Mouse (Mus musculus): ENCODE measurements around the gene Sppl3. TPM values are rescaled to one million over a fixed set of nuclear protein-coding genes. Genes with fewer than 3 reads are reported as not detected.

Gene Sppl3
- total and polyA plus RNA-seq, 2 experiments from 2014 or later = 30.1 to 147 TPM

GRCm38 (mm10) chr5:115049692-115050091 lies 38.8 kb downstream of the Sppl3 start:
- Histone ChIP-seq H3K4me3 (ENCODE audit: low read length) (no peak overlapping the region), H3K9ac (replicated peaks; ENCODE audit: low read length) (no peak overlapping the region), H3K4me1 (ENCODE audit: insufficient read depth, low read length) (no peaks in the 10 kb centered on the region), H3K36me3 (ENCODE audit: insufficient read depth, low read length) (no peaks in the 10 kb centered on the region), H3K27me3 (ENCODE audit: insufficient read depth, low read length) (no peaks in the 10 kb centered on the region), H3K27ac (no peak overlapping the region), H3K4me2 (ENCODE audit: low read depth, low read length) (no peak overlapping the region), H3K9me3 (ENCODE audit: low read length) (no peaks in the 10 kb centered on the region)
- DNase-seq (ENCODE audit: low spot score) (no peak), ATAC-seq (no peak)
- WGBS = 89% methylated on average over 6 of the region's 6 CpGs
- no peak for TF ChIP-seq CTCF (IDR thresholded peaks at IDR 0.05; ENCODE audit: low read depth)

GRCm38 (mm10) chr5:115050776-115051175 lies 39.8 kb downstream of the Sppl3 start:
- Histone ChIP-seq H3K27me3 (ENCODE audit: insufficient read depth, low read length) (no peaks in the 10 kb centered on the region), H3K36me3 (ENCODE audit: insufficient read depth, low read length) (no peaks in the 10 kb centered on the region), H3K9me3 (ENCODE audit: low read length) (no peaks in the 10 kb centered on the region), H3K4me2 (ENCODE audit: low read depth, low read length) (no peak overlapping the region), H3K4me1 (ENCODE audit: insufficient read depth, low read length) (no peaks in the 10 kb centered on the region), H3K9ac (replicated peaks; ENCODE audit: low read length) (no peak overlapping the region), H3K27ac (no peak overlapping the region), H3K4me3 (ENCODE audit: low read length) (no peak overlapping the region)
- 89% methylated on average over 6 of the region's 6 CpGs for WGBS
- DNase-seq (ENCODE audit: low spot score) (no peak), ATAC-seq (no peak)
- no peak for TF ChIP-seq CTCF (IDR thresholded peaks at IDR 0.05; ENCODE audit: low read depth)

GRCm38 (mm10) chr5:115052546-115052945 lies 41.6 kb downstream of the Sppl3 start:
- 77% methylated on average over 8 of the region's 8 CpGs for WGBS
- no peak for DNase-seq (ENCODE audit: low spot score)
- ATAC-seq = no peak
- Histone ChIP-seq H3K4me3 (ENCODE audit: low read length) (no peak overlapping the region), H3K9ac (replicated peaks; ENCODE audit: low read length) (no peak overlapping the region), H3K36me3 (ENCODE audit: insufficient read depth, low read length) (no peaks in the 10 kb centered on the region), H3K4me1 (ENCODE audit: insufficient read depth, low read length) (no peaks in the 10 kb centered on the region), H3K27me3 (ENCODE audit: insufficient read depth, low read length) (no peaks in the 10 kb centered on the region), H3K9me3 (ENCODE audit: low read length) (no peaks in the 10 kb centered on the region), H3K27ac (no peak overlapping the region), H3K4me2 (ENCODE audit: low read depth, low read length) (no peak overlapping the region)
- TF ChIP-seq CTCF (IDR thresholded peaks at IDR 0.05; ENCODE audit: low read depth) = no peak

- Histone ChIP-seq H3K9ac (replicated peaks; ENCODE audit: low read length) (no peak overlapping the region), H3K9me3 (ENCODE audit: low read length) (no peaks in the 10 kb centered on the region), H3K27ac (no peak overlapping the region), H3K4me3 (ENCODE audit: low read length) (no peak overlapping the region), H3K27me3 (ENCODE audit: insufficient read depth, low read length) (no peaks in the 10 kb centered on the region), H3K36me3 (ENCODE audit: insufficient read depth, low read length) (no peaks in the 10 kb centered on the region), H3K4me2 (ENCODE audit: low read depth, low read length) (no peak overlapping the region), H3K4me1 (ENCODE audit: insufficient read depth, low read length) (no peaks in the 10 kb centered on the region)
- 91% methylated on average over 22 of the region's 22 CpGs for WGBS
- no peak for TF ChIP-seq CTCF (IDR thresholded peaks at IDR 0.05; ENCODE audit: low read depth)
- ATAC-seq (no peak), DNase-seq (ENCODE audit: low spot score) (no peak)
Observed at GRCm38 (mm10) chr5:115053791-115054396, 43.0 kb downstream of the Sppl3 start.

- no peak for TF ChIP-seq CTCF (IDR thresholded peaks at IDR 0.05; ENCODE audit: low read depth)
- H3K27me3 ChIP-seq (ENCODE audit: insufficient read depth, low read length) = no peaks in the 10 kb centered on the region
- H3K4me2 ChIP-seq (ENCODE audit: low read depth, low read length) = no peak overlapping the region
- H3K36me3 ChIP-seq (ENCODE audit: insufficient read depth, low read length) = no peaks in the 10 kb centered on the region
- no peaks in the 10 kb centered on the region for H3K4me1 ChIP-seq (ENCODE audit: insufficient read depth, low read length)
- H3K4me3 ChIP-seq (ENCODE audit: low read length) = no peak overlapping the region
- no peak overlapping the region for H3K9ac ChIP-seq (replicated peaks; ENCODE audit: low read length)
- WGBS = 71% methylated on average over 6 of the region's 6 CpGs
- ATAC-seq = no peak
- H3K9me3 ChIP-seq (ENCODE audit: low read length) = no peaks in the 10 kb centered on the region
- no peak for DNase-seq (ENCODE audit: low spot score)
- no peak overlapping the region for H3K27ac ChIP-seq
Observed at GRCm38 (mm10) chr5:115055418-115055817, 44.5 kb downstream of the Sppl3 start.

GRCm38 (mm10) chr5:115057153-115057552 lies 46.2 kb downstream of the Sppl3 start:
- TF ChIP-seq CTCF (IDR thresholded peaks at IDR 0.05; ENCODE audit: low read depth) = no peak
- ATAC-seq (no peak), DNase-seq (ENCODE audit: low spot score) (no peak)
- no peak overlapping the region for H3K27ac ChIP-seq
- no peaks in the 10 kb centered on the region for H3K36me3 ChIP-seq (ENCODE audit: insufficient read depth, low read length)
- H3K9me3 ChIP-seq (ENCODE audit: low read length) = no peaks in the 10 kb centered on the region
- H3K4me2 ChIP-seq (ENCODE audit: low read depth, low read length) = no peak overlapping the region
- no peaks in the 10 kb centered on the region for H3K27me3 ChIP-seq (ENCODE audit: insufficient read depth, low read length)
- H3K4me3 ChIP-seq (ENCODE audit: low read length) = no peak overlapping the region
- WGBS = 97% methylated on average over 4 of the region's 4 CpGs
- no peaks in the 10 kb centered on the region for H3K4me1 ChIP-seq (ENCODE audit: insufficient read depth, low read length)
- no peak overlapping the region for H3K9ac ChIP-seq (replicated peaks; ENCODE audit: low read length)

GRCm38 (mm10) chr5:115058584-115059297 lies 47.8 kb downstream of the Sppl3 start:
- WGBS = 81% methylated on average over 7 of the region's 7 CpGs
- H3K4me2 ChIP-seq (ENCODE audit: low read depth, low read length) = no peak overlapping the region
- H3K9ac ChIP-seq (replicated peaks; ENCODE audit: low read length) = no peak overlapping the region
- DNase-seq (ENCODE audit: low spot score) (no peak), ATAC-seq (no peak)
- H3K9me3 ChIP-seq (ENCODE audit: low read length) = no peaks in the 10 kb centered on the region
- H3K4me1 ChIP-seq (ENCODE audit: insufficient read depth, low read length) = no peaks in the 10 kb centered on the region
- no peak overlapping the region for H3K4me3 ChIP-seq (ENCODE audit: low read length)
- no peaks in the 10 kb centered on the region for H3K27me3 ChIP-seq (ENCODE audit: insufficient read depth, low read length)
- no peak overlapping the region for H3K27ac ChIP-seq
- TF ChIP-seq CTCF (IDR thresholded peaks at IDR 0.05; ENCODE audit: low read depth) = no peak
- no peaks in the 10 kb centered on the region; the same call in 1 of the 2 replicates for H3K36me3 ChIP-seq (ENCODE audit: insufficient read depth, low read length)

Measured in hindbrain, postnatal 0 days (tissue).